Mouse (Mus musculus) heart, postnatal 4 days (tissue): ENCODE measurements around the gene Neil1. TPM values are rescaled to one million over a fixed set of nuclear protein-coding genes. Genes with fewer than 3 reads are reported as not detected.

ENCODE experiments used
- DNase-seq: peaks from one replicate; pipeline ENCODE4 v3.0.0; 2021
- total RNA-seq, 2 experiments: library from RNA; stranded (reverse); gene quantifications; 2 replicates each; pipeline ENCODE4 v1.2.3; 2021

The Neil1 gene
- total RNA-seq, 2 experiments from 2014 or later: 3.5 to 5.0 TPM

DNA sequence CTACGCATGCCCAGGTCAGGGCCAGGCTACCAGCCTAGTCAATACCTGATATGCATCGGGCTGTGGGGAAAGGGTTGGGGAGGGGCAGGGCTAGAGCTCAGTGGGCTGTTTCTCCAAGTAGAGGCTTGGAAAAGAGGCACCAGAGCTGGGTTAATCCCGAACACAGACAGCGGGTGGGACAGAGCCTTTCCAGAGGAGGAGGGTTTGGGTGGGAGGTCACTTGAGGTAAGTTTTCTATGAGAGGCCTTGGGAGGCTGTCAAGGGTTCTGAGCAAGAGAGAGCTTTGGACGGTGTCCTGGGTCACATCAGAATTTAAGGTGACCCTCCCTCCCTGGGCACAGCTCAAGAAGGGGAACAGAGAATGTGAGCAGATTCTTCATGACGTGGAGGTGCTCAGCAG is 9.6 kb downstream of the Neil1 start:
- no peak for DNase-seq

DNA sequence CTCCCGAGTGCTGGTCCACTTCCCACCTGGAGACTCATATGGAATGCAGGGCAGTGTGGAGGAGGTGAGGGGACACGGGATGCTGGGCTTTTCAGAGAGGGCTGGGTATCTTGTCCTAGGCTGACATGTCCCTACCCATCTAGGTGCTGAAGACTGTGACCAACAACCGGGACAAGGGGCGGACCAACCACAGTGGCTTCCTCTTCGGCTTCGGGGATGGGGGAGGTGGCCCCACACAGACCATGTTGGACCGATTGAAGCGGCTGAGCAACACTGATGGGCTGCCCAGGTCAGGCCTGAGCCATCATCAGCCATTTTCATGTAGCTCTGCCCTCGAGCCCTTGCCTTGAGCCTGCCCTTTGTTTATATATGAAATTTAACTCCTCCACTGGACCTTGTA is 10.3 kb downstream of the Neil1 start:
- DNase-seq: no peak

DNA sequence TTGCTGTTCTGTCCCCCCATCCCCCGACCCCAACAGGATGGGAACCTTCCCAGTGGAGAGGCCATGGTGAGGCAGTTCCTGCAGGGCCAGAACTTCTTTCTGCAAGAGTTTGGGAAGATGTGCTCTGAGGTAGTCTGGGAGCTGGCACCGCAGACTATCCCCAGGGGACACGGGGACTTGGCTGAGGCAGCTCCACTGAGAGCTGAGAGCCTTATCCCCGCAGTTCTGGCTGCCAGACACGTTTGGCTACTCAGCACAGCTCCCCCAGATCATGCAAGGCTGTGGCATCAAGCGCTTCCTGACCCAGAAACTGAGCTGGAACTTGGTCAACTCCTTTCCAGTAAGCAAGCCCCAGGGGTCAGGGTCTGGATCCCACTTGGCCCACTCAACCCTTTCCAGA is 10.9 kb downstream of the Neil1 start:
- no peak for DNase-seq

DNA sequence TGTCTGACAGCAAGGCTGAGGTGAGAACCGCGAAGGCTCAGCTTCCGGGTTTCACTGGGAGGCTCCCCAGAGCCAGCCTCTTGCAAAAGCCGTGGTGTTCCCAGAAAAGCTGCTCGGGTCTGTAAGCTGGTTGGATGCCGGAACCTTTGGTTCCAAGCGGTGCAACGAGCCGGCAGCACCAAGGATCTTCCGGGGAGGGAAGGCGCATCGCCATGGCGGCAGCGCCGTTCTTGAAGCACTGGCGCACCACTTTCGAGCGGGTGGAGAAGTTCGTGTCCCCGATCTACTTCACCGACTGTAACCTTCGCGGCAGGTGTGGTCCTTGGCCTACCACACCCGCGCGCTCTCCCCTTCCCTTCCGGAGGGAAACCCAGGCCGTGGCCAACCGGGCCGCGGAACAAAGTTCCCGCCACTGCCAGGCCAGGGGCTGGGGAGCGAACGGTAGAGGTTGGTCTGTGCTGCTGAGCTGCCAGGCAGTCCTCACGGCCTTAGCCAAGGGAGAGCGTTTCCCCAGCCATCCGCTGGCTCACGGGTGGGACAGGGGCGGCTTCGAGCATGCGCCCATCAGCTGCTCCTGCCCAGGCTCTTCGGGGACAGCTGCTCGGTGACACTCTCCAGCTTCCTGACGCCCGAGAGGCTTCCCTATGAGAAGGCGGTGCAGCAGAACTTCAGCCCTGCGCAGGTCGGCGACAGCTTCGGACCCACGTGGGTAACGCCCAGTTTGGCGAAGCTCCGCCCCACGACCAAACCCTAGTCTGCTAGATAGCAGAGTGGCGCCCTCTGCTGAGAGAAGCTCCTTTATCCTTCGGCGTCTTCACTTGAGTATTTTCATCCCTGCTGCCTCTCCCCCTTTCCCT is 17.3 kb downstream of the Neil1 start, which contains the start of gene Man2c1:
Gene Man2c1 (plus strand): TSS at position 114 of the 857 bp plus-strand sequence.
- peak; percentile 96 for DNase-seq

DNA sequence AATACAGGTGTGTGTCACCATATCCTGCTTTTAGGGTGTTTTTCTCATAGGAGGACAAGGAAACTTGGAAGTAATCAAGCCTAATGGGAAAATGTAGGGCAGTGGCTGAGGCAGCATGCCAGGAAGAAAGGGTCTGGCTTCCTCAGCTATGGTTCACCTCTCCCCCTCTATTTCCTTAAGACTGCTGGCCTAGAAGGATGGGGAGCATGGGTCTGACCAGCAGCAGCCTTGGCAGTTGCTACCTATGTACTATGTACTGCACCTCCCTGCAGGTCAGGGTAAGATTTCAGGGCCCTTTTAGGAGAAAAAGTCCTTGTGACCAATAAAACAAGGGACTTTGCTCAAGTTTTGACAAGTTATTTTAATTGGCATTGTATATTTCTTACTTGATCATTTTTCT is 18.5 kb downstream of the Neil1 start:
- DNase-seq: no peak

DNA sequence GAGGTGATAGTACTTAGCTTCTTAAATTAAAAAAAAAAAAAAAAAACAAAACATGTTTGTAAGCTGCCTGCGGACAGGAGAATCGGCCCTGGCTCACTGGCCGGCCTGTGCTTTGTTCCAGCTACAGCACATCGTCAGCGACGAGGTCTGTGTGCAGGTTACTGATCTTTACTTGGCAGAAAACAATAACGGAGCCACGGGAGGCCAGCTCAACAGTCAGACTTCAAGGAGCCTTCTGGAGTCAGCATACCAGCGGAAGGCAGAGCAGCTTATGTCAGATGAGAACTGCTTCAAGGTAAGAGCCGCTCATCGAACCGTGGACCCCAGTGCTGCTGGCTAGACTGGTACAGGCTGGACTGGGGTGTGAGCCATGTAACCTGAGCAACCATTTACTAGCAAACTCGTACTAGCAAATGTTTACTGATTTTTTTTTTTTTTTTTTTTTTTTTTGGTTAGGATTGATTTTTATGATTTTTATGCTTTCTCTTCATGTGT is 30.8 kb downstream of the Neil1 start:
- no peak for DNase-seq

Other genes with a start within 250 kb of the Neil1 start
- gene Snx33, start 219.9 kb downstream of the Neil1 start, total RNA-seq: 10 to 100 TPM; 11.7 to 13.9 TPM
- gene Imp3, start 210.8 kb downstream of the Neil1 start, total RNA-seq: 10 to 100 TPM; 53.5 to 54.4 TPM
- gene Snupn, start 197.4 kb downstream of the Neil1 start, total RNA-seq: 1 to 10 TPM; 8.6 to 9.1 TPM
- gene Ptpn9, start 153.4 kb downstream of the Neil1 start, total RNA-seq: 10 to 100 TPM; 24.5 to 25.1 TPM
- gene Sin3a, start 76.3 kb downstream of the Neil1 start, total RNA-seq: 10 to 100 TPM; 46.2 to 46.5 TPM
- 10 to 100 TPM; 58.8 to 68.4 TPM for gene Man2c1, start 17.6 kb downstream of the Neil1 start, total RNA-seq
- 10 to 100 TPM; 31.1 to 33.0 TPM for gene Commd4, start 10.0 kb upstream of the Neil1 start, total RNA-seq
- not detected for gene Trcg1, start 88.3 kb upstream of the Neil1 start, total RNA-seq
- 10 to 100 TPM; 21.6 to 26.6 TPM for gene 1700017B05Rik, start 114.3 kb upstream of the Neil1 start, total RNA-seq